Mouse (Mus musculus) layer of hippocampus, adult 2 months (tissue): ENCODE results near the gene Cers2. TPM values are rescaled to one million over a fixed set of nuclear protein-coding genes. Genes with fewer than 3 reads are reported as not detected.

Source experiments
- DNase-seq, 2 experiments: peaks; one replicate each; pipeline ENCODE4 v3.0.0; 2022; ENCODE audit warnings: low spot score in 2 of 2
- H3K27ac ChIP-seq: fragments of 200-600 bp; 2 replicates; pipeline ENCODE4 v1.8.1; 2022
- H3K4me3 ChIP-seq: fragments of 200-600 bp; 2 replicates; pipeline ENCODE4 v1.8.1; 2022; ENCODE audit warnings: mild to moderate bottlenecking
- CTCF ChIP-seq: fragments of 200-600 bp; conservative IDR thresholded peaks from 2 replicates; pipeline ENCODE4 v1.8.1; 2022; ENCODE audit warnings: antibody characterized with exemption, mild to moderate bottlenecking, moderate library complexity
- total RNA-seq, 2 experiments: library from RNA; stranded (reverse); gene quantifications; 2 replicates each; pipeline ENCODE4 v1.2.3; 2021

Gene Cers2
- total RNA-seq, 2 experiments from 2014 or later: 53.1 to 63.3 TPM

DNA sequence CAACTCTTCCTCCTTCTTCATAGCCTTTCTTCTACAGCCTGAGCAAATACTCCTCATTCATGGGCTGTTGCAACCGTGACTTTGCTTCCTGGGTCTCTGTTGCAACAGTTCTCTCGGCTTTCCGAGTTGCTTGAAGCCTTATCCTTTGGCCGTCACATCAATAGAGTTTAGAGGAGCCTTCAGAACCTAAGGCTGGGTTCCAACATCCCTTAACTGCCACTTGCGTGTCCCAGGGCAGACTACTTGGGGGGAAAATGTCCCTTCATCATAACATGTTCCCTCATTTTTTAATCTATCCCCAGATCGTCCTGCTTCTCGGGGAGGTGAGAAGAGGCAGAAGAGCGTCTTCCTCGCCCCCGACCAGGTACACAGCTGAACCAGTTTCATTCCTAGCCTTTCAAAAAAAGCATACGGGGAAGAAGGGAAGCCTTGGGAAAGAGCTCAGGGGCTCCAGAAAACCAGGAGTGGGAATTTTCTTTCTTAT lies 32.2 kb upstream of the Cers2 start:
- peak overlapping the region; percentile 96 for H3K27ac ChIP-seq
- TF ChIP-seq CTCF: no peak
- no peak for DNase-seq
- peak overlapping the region; percentile 75 for H3K4me3 ChIP-seq

DNA sequence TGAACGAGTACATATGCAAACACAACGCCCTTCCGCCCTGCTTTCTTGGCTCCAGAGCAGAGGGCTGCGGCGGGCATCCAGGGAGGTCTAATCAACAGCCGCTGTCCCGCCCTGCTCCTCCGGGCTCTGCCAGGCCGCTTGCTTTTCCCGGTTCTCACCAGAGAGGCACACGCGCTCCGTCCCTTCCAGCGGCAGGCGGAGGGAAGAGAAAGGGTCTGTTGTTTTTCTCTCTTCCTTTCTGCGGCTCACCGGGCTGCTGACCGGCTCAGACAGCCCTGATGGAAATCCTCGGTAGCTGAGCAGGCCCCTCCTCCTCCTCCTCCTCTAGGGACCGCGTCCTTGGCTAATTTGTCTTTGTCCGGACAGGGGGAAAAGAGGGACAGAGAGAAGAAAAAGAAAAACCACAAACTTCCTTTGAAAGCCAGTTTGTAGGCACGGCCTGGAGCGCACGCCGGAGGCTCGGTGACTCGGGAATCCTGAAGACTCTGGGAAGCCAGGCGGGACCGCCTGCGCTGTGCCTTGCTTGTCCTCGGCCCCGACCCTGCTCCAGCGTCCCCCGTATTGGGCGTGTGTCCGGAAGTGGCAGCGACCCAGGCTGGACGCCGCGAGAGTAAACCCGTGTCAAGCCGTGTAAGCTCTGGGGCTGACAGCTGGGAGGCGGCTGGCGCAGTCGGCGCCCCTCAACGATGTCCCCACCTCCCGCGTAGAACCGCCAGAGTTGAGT lies 31.6 kb upstream of the Cers2 start:
- DNase-seq: peak; percentile 74 to 77
- H3K4me3 ChIP-seq: peak overlapping the region; percentile 75
- H3K27ac ChIP-seq: peak overlapping the region; percentile 96
- peak; percentile 59 for TF ChIP-seq CTCF

DNA sequence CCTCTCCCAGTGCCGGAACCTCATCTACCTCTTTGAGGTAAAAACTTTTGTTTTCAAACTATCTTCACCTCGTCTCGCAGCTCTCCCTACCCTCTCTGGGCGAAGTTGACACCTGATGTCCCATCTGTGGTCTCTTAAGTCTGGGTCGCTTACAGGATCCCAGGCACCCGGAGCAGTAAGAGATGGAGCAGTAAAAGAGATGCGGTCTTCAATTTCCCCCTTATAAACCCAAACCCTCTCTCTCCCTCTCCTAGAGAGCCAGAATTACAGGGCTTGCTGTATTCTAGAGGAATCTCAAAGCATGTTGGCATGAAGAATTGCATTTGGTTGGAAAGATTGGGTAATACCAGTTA lies 31.0 kb upstream of the Cers2 start:
- no peak for DNase-seq
- Histone ChIP-seq H3K27ac (peak overlapping the region; percentile 96), H3K4me3 (peak overlapping the region; percentile 75)
- TF ChIP-seq CTCF: no peak

DNA sequence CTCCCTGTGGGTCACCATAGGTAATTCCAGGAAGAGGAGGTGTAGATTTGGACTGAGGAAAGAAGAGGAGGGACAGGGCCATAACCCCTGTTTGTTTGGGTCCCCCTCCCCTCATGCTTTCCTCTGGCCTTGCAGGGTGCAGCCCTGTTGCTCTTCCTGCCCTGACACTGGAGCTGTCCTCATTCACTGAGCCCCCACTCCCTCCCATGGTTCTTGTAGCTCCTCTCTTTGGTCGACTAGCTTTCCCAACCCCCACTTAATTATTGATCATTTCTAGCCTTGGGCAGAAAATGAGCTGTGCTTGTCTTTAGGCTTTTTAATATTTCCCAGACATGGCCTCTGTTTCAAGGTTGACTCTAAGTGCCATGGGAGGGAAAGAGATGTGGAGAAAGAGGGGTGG lies 30.5 kb upstream of the Cers2 start:
- DNase-seq: no peak
- H3K4me3 ChIP-seq: peak overlapping the region; percentile 75
- H3K27ac ChIP-seq: peak overlapping the region; percentile 96
- no peak for TF ChIP-seq CTCF

DNA sequence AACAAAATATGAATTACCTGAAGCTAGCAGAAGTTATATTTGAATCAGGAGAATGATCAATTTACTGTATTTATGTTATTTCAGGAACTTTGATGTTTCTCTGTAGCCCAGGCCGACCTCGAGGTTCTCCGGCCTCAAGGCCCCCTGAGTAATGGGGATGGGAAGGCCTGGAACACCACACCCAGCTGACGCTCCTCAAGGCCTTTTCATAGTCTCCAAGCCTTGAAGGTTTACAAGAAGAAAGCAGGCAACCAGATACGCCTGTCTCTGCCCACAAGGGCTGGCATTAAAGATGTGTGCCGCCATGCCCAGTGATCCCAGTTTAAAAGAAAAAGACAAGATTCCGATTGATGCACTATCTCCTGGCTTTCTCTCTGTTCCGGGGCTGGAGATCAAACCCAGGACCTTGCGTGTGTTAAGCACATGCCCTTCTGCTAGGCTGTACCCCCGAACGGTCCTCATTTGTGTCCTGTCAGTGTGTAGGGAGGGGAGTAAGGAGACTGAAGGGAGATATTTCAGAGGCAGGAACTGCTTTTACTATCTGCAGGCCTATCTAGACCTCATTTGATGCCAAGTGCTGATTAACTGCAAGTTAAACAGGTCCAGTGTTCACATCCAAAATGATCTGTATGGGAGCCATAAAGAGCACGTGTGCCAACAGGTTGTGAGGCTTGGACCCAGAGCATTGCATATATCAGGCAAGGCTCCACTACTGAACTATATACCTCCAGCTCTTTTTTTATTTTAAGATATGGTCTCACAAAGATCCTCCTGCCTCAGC lies 29.9 kb upstream of the Cers2 start:
- TF ChIP-seq CTCF: no peak
- peak overlapping the region; percentile 75 for H3K4me3 ChIP-seq
- H3K27ac ChIP-seq: peak overlapping the region; percentile 96
- no peak for DNase-seq

DNA sequence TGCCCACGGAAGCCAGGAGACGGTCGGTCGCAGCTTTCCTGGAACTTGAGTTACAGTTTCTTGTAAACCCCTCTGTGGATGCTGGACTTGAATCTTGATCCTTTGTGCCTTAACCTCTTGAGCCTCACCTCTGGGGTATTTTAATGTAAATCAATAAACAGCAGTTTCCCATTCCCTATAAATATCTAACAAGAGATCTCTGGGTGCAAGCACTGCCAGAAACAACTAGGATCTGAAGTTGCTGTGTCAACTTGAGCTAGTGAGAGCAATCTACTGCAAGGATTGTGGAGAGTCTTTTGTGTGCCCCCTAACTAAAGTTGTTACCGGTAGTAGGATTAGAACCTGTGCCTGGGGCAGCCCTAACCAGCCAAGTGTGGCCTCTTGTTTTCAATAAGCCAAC lies 29.2 kb upstream of the Cers2 start:
- TF ChIP-seq CTCF: no peak
- DNase-seq: no peak
- no peak overlapping the region; the same call in 1 of the 2 replicates for H3K27ac ChIP-seq
- H3K4me3 ChIP-seq: peak overlapping the region; percentile 75; the same call in 1 of the 2 replicates

DNA sequence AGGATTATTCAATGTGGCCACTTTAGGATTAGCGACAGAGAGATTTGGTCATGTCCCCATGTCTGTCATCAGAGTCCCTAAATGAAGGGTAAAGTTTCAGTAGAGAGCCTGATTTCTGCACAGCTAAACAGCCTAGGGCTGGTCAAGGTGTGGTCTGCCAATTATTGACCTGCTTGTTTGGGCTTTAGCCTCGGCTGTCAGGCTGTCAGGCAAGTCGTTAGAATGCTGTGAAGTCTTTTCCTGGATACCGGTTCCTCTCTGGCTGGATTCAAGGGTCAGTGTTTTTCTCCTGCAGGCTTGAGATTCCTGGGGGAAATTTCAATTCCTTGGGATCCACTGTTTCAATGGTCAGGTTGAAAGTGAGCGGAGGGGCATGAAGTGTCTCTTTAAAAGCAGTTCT lies 28.6 kb upstream of the Cers2 start:
- no peak overlapping the region for H3K4me3 ChIP-seq
- H3K27ac ChIP-seq: no peak overlapping the region; the same call in 1 of the 2 replicates
- no peak for TF ChIP-seq CTCF
- DNase-seq: no peak

DNA sequence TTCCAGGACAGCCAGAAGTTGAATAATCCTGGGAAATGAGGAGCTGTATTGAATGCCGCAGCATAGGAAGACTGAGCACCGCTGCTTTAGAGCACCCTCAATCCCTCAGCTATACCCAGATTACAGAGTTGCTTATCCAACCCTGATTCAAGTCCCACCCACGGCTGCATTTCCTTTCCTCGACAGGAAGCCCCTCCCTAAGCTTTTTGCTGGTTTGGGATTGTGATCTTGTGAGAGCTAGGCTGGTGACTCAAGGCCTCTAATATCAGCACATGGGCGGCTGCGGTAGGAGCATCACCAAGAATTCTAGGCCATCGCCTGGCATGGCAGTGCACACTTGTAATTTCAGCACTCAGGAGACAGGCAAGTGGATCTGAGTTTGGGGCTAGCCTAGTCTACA lies 28.1 kb upstream of the Cers2 start:
- Histone ChIP-seq H3K27ac (no peak overlapping the region), H3K4me3 (no peak overlapping the region)
- no peak for DNase-seq
- no peak for TF ChIP-seq CTCF

DNA sequence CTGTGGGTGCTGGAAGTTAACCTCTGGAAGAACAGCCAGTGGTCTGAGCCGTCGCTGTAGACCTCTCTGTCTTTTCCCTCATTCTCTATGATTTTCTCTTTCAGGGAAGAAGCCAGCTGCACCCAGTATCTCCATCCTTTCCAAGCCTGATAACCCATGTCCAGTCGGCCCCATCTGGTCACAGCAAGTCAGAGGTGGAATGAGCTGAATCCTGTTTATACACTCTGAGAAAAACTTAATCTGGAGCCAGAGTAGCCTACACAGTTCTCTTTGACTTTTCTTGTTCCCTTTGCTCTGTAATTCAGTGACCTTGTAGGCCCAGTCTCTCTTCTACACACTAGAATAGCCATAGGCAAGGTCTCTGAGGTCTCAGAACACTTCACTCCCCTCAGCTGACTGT lies 27.1 kb upstream of the Cers2 start:
- DNase-seq: no peak
- H3K27ac ChIP-seq: no peak overlapping the region
- no peak overlapping the region for H3K4me3 ChIP-seq
- TF ChIP-seq CTCF: no peak

DNA sequence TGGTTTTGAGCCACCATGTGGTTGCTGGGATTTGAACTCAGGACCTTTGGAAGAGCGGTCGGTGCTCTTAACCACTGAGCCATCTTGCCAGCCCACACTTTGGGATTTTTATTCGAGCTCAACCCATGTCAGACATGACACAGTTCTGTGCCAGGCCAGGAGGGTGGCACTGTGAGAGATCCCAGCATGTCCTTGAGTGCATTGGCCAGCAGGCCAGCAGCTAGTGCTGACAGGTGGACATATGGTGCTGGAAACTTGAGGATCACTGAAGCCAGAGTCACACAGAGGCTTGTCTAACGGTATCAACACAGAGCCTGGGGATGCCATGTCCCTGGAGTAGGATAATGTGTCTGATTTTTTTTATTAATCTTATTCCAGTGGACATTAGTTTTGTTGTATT lies 25.2 kb upstream of the Cers2 start:
- no peak overlapping the region for H3K27ac ChIP-seq
- no peak for TF ChIP-seq CTCF
- no peak for DNase-seq
- no peak overlapping the region for H3K4me3 ChIP-seq

DNA sequence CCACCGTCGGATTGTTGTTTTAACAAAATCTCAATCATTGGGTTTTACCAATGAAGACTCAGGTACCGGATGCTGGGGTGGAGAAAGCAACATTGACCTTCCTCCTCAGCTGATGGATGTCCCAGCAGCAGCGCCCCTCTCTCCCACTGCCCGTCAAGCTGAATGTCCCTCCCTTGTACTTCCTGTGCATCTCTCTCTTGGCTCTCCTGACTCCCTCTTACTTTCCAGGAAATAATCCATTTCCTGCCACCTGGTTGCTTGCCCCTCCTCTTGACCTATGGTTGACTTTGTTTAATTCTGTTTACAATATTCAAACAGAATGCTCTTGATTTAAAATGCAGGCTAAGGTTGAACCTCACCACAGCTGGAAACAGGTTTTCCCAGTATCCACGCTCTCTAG lies 24.4 kb upstream of the Cers2 start:
- TF ChIP-seq CTCF: no peak
- DNase-seq: no peak
- H3K4me3 ChIP-seq: no peak overlapping the region
- H3K27ac ChIP-seq: no peak overlapping the region

DNA sequence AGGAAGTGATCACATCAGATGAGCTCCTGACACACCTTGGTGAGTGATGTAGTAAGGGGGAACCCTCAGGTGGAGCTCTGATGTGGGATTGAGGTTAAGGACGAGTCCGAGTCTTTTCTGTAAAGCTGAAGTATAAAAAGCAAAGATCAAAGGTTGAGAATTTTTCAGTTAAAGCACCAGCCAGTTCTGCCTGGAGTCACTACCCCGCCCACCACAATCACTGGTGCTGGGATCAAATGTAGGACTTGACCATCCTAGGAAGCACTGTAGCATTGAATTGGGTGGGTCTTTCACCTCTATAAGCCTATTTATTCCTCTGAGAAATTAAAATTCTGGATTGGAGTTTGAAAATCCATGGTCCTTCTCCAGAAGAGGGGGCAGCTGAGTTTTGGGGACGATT lies 23.6 kb upstream of the Cers2 start:
- TF ChIP-seq CTCF: no peak
- no peak overlapping the region for H3K4me3 ChIP-seq
- no peak overlapping the region for H3K27ac ChIP-seq

DNA sequence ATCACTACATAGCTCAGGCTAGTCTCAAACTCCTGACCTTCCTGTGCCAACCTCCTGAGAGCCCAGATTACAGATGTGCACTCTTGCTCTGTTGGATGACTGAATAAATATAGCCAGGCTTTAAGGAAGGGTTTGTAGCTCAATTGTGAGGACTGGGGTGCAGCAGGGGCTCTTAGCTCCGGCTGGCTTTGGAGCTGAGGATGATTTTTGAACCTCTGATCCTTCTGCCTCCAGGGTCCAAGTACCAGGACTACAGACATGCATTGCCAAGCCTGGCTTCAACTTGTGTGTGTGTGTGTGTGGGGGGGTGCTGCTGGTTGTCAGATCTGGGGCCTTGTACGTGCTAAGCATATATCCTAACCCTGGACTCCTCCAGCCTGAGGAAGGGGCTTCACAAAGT lies 21.7 kb upstream of the Cers2 start:
- H3K4me3 ChIP-seq: no peak overlapping the region
- no peak for TF ChIP-seq CTCF
- H3K27ac ChIP-seq: peak overlapping the region; percentile 15; the same call in 1 of the 2 replicates
- DNase-seq: no peak

More for the DNA sequence above, 23.6 kb upstream of the Cers2 start:
- DNase-seq: no peak
